Mouse (Mus musculus) WW6 (cell line): ENCODE results near the gene Zfyve21.

ENCODE experiments used
- DNase-seq: peaks from one replicate; pipeline ENCODE4 v3.0.0-alpha.2; 2013; ENCODE audit warnings: low read depth, low spot score

The Zfyve21 gene

GRCm38 (mm10) chr12:111845953-111846352 lies 32.0 kb downstream of the Zfyve21 start:
- no peak for DNase-seq

- no peak for DNase-seq
Observed at GRCm38 (mm10) chr12:111846815-111847214, 32.8 kb downstream of the Zfyve21 start.

DNA sequence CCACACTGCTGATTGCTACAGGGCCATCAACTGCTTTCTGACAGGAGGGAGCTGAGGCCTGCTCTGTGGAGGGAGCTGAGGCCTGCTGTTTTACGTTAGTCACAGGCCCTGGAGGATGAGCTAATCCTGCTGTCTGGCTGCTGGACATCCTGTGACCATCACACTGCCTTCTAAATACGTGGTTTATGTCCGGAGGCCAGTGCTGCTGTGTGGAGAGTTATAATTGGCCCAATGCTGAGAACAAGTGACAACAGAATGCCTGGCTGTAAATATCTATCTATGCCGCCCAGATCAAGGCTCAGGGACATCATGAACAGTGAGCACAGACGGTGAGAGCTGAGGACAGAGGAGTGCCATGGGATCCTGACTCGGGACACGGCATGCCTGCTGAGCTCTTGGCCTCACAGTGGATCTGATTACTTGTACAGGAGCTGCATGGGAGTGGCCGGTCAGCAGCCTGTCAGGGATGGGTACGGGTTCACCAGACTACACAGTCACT lies 34.4 kb downstream of the Zfyve21 start:
- no peak for DNase-seq

DNA sequence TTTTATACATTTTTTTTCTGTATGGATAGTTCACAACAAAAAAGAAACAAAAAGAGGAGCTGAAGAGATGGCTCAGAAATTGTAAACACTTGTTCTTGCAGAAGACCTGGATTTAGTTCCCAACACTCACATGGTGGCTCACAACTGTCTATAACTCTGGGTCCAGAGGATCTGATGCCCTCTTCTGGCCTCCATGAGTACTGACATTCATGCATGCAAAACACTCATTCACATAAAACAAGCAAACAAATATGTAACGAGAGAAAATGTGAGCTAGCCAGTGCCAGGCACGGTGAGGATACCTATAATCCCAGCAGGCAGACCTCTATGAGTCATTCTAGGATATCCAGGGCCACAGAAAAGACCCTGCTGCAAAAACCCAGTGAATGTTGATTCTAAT lies 37.3 kb downstream of the Zfyve21 start:
- DNase-seq = peak; percentile 24

- DNase-seq = no peak
Observed at GRCm38 (mm10) chr12:111851745-111852144, 37.8 kb downstream of the Zfyve21 start.

- no peak for DNase-seq
Observed at GRCm38 (mm10) chr12:111853011-111853436, 39.1 kb downstream of the Zfyve21 start.

DNA sequence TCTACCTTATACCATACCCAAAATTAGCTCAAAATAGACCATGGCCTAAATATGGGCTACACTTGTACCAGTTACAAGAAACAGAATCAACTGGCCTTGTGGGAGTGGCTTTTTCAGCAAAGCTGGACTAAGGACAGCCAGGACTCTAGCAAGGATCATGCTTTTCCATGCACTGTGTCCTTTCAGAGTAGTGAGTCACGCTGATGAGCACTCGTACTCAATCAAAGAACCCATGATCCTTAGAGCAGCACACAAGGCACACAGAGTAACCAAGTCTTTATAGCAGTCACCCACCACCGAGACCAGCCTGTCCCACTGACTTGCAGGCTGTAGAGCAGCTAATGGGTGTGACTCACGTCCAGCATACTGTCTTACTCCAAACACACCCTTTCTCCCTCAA lies 39.6 kb downstream of the Zfyve21 start:
- no peak for DNase-seq

GRCm38 (mm10) chr12:111855448-111855847 lies 41.5 kb downstream of the Zfyve21 start:
- no peak for DNase-seq

DNA sequence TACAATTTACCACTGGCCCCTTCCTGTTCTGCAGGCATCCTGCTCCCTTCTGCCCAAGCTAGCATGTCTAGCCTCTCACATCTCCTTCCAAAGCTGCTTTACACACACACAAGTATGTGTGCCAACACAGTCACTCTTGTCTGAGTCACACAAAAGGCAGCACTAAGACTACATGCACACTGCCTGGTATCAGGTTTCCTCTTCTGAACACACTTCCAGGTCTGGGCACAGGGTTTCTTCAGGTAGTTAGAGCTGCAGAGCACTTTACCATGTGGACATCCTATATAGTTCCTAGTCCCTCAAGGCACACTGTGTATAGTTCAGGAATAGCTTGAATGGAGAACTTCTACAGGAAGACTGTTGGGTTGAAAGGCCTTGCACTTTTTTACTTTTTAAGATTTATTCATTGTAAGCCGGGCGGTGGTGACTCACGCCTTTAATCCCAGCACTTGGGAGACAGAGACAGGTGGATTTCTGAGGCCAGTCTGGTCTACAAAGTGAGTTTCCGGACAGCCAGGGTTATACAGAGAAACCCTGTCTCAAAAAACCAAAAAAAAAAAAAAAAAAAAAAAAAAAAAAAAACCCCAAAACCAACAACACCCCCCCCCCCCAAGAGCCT lies 50.3 kb downstream of the Zfyve21 start:
- no peak for DNase-seq

GRCm38 (mm10) chr12:111869806-111870205 lies 55.8 kb downstream of the Zfyve21 start:
- no peak for DNase-seq

DNA sequence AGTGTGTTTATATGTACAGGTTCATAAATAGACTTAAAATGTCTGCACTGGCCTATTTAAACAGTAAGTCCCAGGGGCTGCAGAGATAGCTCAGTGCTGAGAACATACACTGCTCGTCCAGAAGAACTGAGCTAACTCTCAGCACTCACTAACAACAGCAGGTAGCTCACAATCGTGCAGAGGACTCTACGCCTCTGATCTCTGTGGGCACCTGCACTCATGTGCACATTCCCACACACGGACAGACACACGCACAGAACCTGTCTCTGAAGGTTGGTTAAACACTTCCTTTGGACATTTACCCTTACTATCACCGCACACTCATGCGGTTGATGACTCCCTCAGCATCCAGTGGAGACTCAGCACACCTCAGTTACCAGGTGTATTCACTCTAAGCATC lies 56.8 kb downstream of the Zfyve21 start:
- no peak for DNase-seq

GRCm38 (mm10) chr12:111872079-111872478 lies 58.1 kb downstream of the Zfyve21 start:
- no peak for DNase-seq

GRCm38 (mm10) chr12:111874601-111875140 lies 60.7 kb downstream of the Zfyve21 start:
- DNase-seq = no peak

- no peak for DNase-seq
Observed at GRCm38 (mm10) chr12:111875499-111875898, 61.5 kb downstream of the Zfyve21 start.

GRCm38 (mm10) chr12:111878213-111878612 lies 64.2 kb downstream of the Zfyve21 start:
- peak; percentile 47 for DNase-seq
